Mouse (Mus musculus) neural tube, embryonic 14.5 days (tissue): Measurements from ENCODE around the gene Elmod3. TPM values are rescaled to one million over a fixed set of nuclear protein-coding genes. Genes with fewer than 3 reads are reported as not detected.

Experiments used
- ATAC-seq: fragments of 200-750 bp; cut with Nextera tagmentation; 2 replicates; pipeline ENCODE4 v1.8.0; 2017; ENCODE audit warnings: low read depth, mild to moderate bottlenecking, moderate TSS enrichment, moderate library complexity
- H3K27ac ChIP-seq: fragments of 300-500 bp; sonication (generic); 2 replicates; pipeline ENCODE4 v1.5.1; 2014; ENCODE audit warnings: low read depth, mild to moderate bottlenecking, control low read depth, low read length, moderate library complexity, mixed read lengths
- H3K27me3 ChIP-seq: fragments of 300-500 bp; sonication (generic); 2 replicates; pipeline ENCODE4 v1.6.1; 2014; ENCODE audit warnings: low read length; ENCODE audit not compliant: control insufficient read depth, insufficient read depth
- H3K36me3 ChIP-seq: fragments of 300-500 bp; sonication (generic); 2 replicates; pipeline ENCODE4 v1.6.1; 2014; ENCODE audit warnings: low read length, mixed read lengths; ENCODE audit not compliant: control insufficient read depth, insufficient read depth
- H3K4me1 ChIP-seq: fragments of 300-500 bp; sonication (generic); 2 replicates; pipeline ENCODE4 v1.6.1; 2014; ENCODE audit warnings: low read length; ENCODE audit not compliant: control insufficient read depth, insufficient read depth
- H3K4me2 ChIP-seq: fragments of 300-500 bp; sonication (generic); 2 replicates; pipeline ENCODE4 v1.6.1; 2014; ENCODE audit warnings: mild to moderate bottlenecking, low read depth, low read length, control low read depth
- H3K4me3 ChIP-seq: fragments of 300-500 bp; sonication (generic); 2 replicates; pipeline ENCODE4 v1.5.1; 2014; ENCODE audit warnings: low read depth, low read length, control low read depth, mixed read lengths
- H3K9ac ChIP-seq: fragments of 300-500 bp; sonication (generic); replicated peaks from 2 replicates; pipeline ENCODE4 v1.6.1; 2014; ENCODE audit warnings: low read depth, mild to moderate bottlenecking, control low read depth, low read length, mixed read lengths
- H3K9me3 ChIP-seq: fragments of 300-500 bp; sonication (generic); 2 replicates; pipeline ENCODE4 v1.6.1; 2016; ENCODE audit warnings: low read length; ENCODE audit not compliant: control insufficient read depth
- WGBS: fragments of 180-500 bp; shearing (Covaris S2); extraction: QIAGEN DNeasy Blood & Tissue Kit; methylation state at CpG from one replicate; pipeline ENCODE4 v1.1.7; 2014; 5-methylcytosine and 5-hydroxymethylcytosine counted together
- polyA plus RNA-seq: library from polyadenylated mRNA; unstranded; fragments of >200 nt; fragmentation: Nextera tagmentation; extraction: Ambion mirVana; gene quantifications from 2 replicates; pipeline ENCODE4 v1.2.1, GENCODE M21; 2014

Elmod3 gene
- polyA plus RNA-seq, 1 experiment from 2014 or later: 17.6 TPM

- peak within 1 kb of the TSS; percentile 73 for H3K4me3 ChIP-seq
- peak within 1 kb of the TSS; percentile 90 for H3K4me2 ChIP-seq
- no peaks in the 10 kb centered on the region for H3K27me3 ChIP-seq
- peak within 1 kb of the TSS; percentile 55 for H3K9ac ChIP-seq
- H3K9me3 ChIP-seq: no peaks in the 10 kb centered on the region
- peaks cover 28% of the 10 kb centered on the region for H3K4me1 ChIP-seq
- peaks cover under 1% of the 10 kb centered on the region; the same call in 1 of the 2 replicates for H3K36me3 ChIP-seq
- H3K27ac ChIP-seq: peak within 1 kb of the TSS; percentile 78
- ATAC-seq: peak; percentile 98
- under 1% methylated on average over 40 of the region's 41 CpGs for WGBS
Measured at GRCm38 (mm10) chr6:72616643-72617288, 18.6 kb upstream of the Elmod3 start, which contains the start of gene Tgoln1. Gene Tgoln1 (minus strand): TSS chr6:72617000.

- ATAC-seq: 0 out of 2 replicates have a peak, but pooled peaks have one; percentile 6
- no peaks in the 10 kb centered on the region for H3K9me3 ChIP-seq
- H3K27ac ChIP-seq: no peak overlapping the region
- 28% methylated on average over 25 of the region's 25 CpGs for WGBS
- peak overlapping the region; percentile 73 for H3K4me3 ChIP-seq
- H3K4me1 ChIP-seq: peaks cover 28% of the 10 kb centered on the region
- peaks cover 7% of the 10 kb centered on the region; the same call in 1 of the 2 replicates for H3K36me3 ChIP-seq
- H3K4me2 ChIP-seq: peak overlapping the region; percentile 90
- no peaks in the 10 kb centered on the region for H3K27me3 ChIP-seq
- H3K9ac ChIP-seq: peak overlapping the region; percentile 55
Measured at GRCm38 (mm10) chr6:72615561-72616375, 17.6 kb upstream of the Elmod3 start.

- Histone ChIP-seq H3K4me2 (peak overlapping the region; percentile 90), H3K36me3 (peaks cover 8% of the 10 kb centered on the region; the same call in 1 of the 2 replicates), H3K4me3 (peak overlapping the region; percentile 73), H3K4me1 (peaks cover 28% of the 10 kb centered on the region), H3K27me3 (no peaks in the 10 kb centered on the region), H3K27ac (no peak overlapping the region), H3K9me3 (no peaks in the 10 kb centered on the region), H3K9ac (no peak overlapping the region)
- WGBS: 75% methylated on average over 2 of the region's 2 CpGs
- no peak for ATAC-seq
Measured at GRCm38 (mm10) chr6:72615151-72615550, 16.9 kb upstream of the Elmod3 start.

GRCm38 (mm10) chr6:72610261-72610660, 12.0 kb upstream of the Elmod3 start:
- no peak overlapping the region for H3K4me2 ChIP-seq
- H3K27me3 ChIP-seq: no peaks in the 10 kb centered on the region
- 82% methylated on average over 4 of the region's 4 CpGs for WGBS
- H3K9me3 ChIP-seq: no peaks in the 10 kb centered on the region
- H3K36me3 ChIP-seq: peaks cover 24% of the 10 kb centered on the region
- no peak overlapping the region for H3K4me3 ChIP-seq
- peaks cover 14% of the 10 kb centered on the region for H3K4me1 ChIP-seq
- no peak for ATAC-seq
- H3K9ac ChIP-seq: no peak overlapping the region
- no peak overlapping the region for H3K27ac ChIP-seq

- no peak for ATAC-seq
- H3K27me3 ChIP-seq: no peaks in the 10 kb centered on the region
- no peak overlapping the region for H3K4me2 ChIP-seq
- H3K36me3 ChIP-seq: peaks cover 24% of the 10 kb centered on the region
- no peak overlapping the region for H3K4me3 ChIP-seq
- no peak overlapping the region for H3K27ac ChIP-seq
- H3K9me3 ChIP-seq: no peaks in the 10 kb centered on the region
- no peak overlapping the region for H3K9ac ChIP-seq
- 93% methylated on average over 4 of the region's 4 CpGs for WGBS
- no peaks in the 10 kb centered on the region for H3K4me1 ChIP-seq
Measured at GRCm38 (mm10) chr6:72608662-72609184, 10.5 kb upstream of the Elmod3 start.

GRCm38 (mm10) chr6:72607676-72608075, 9.5 kb upstream of the Elmod3 start:
- no peak overlapping the region for H3K27ac ChIP-seq
- H3K27me3 ChIP-seq: no peaks in the 10 kb centered on the region
- 83% methylated on average over 5 of the region's 5 CpGs for WGBS
- H3K9me3 ChIP-seq: no peaks in the 10 kb centered on the region
- H3K4me2 ChIP-seq: no peak overlapping the region
- no peak overlapping the region for H3K4me3 ChIP-seq
- H3K4me1 ChIP-seq: no peaks in the 10 kb centered on the region
- ATAC-seq: no peak
- H3K9ac ChIP-seq: no peak overlapping the region
- H3K36me3 ChIP-seq: peaks cover 24% of the 10 kb centered on the region

GRCm38 (mm10) chr6:72607060-72607459, 8.8 kb upstream of the Elmod3 start:
- Histone ChIP-seq H3K27ac (no peak overlapping the region), H3K4me2 (no peak overlapping the region), H3K4me1 (no peaks in the 10 kb centered on the region), H3K9me3 (no peaks in the 10 kb centered on the region), H3K27me3 (no peaks in the 10 kb centered on the region), H3K9ac (no peak overlapping the region), H3K36me3 (peaks cover 24% of the 10 kb centered on the region), H3K4me3 (no peak overlapping the region)
- WGBS: 93% methylated on average over 4 of the region's 4 CpGs
- no peak for ATAC-seq

- H3K36me3 ChIP-seq: peaks cover 16% of the 10 kb centered on the region
- no peak overlapping the region for H3K4me2 ChIP-seq
- 98% methylated on average over 2 of the region's 2 CpGs for WGBS
- H3K4me3 ChIP-seq: no peak overlapping the region
- no peak for ATAC-seq
- H3K9ac ChIP-seq: no peak overlapping the region
- H3K27ac ChIP-seq: no peak overlapping the region
- H3K4me1 ChIP-seq: no peaks in the 10 kb centered on the region
- no peaks in the 10 kb centered on the region for H3K27me3 ChIP-seq
- H3K9me3 ChIP-seq: no peaks in the 10 kb centered on the region
Measured at GRCm38 (mm10) chr6:72604066-72604465, 5.9 kb upstream of the Elmod3 start.

GRCm38 (mm10) chr6:72601732-72602131, 3.5 kb upstream of the Elmod3 start:
- no peaks in the 10 kb centered on the region for H3K9me3 ChIP-seq
- no peak overlapping the region for H3K9ac ChIP-seq
- ATAC-seq: no peak
- H3K4me3 ChIP-seq: no peak overlapping the region
- 68% methylated on average over 1 of the region's 1 CpGs for WGBS
- H3K27ac ChIP-seq: no peak overlapping the region
- H3K4me1 ChIP-seq: peaks cover 10% of the 10 kb centered on the region
- peaks cover 5% of the 10 kb centered on the region; the same call in 1 of the 2 replicates for H3K36me3 ChIP-seq
- H3K27me3 ChIP-seq: no peaks in the 10 kb centered on the region
- H3K4me2 ChIP-seq: no peak overlapping the region
